Mouse (Mus musculus) CH12.LX (cell line): ENCODE results near the gene Pde4b. TPM values are rescaled to one million over a fixed set of nuclear protein-coding genes. Genes with fewer than 3 reads are reported as not detected.
A peak's percentile ranks its signal among the peaks of the same experiment; 100 is the strongest.

Source experiments
- DNase-seq: peaks from one replicate; pipeline ENCODE4 v3.0.0-alpha.2; 2013; ENCODE audit errors: extremely low read depth
- H3K27ac ChIP-seq: 2 replicates; pipeline ENCODE4 v1.5.1; 2012; ENCODE audit warnings: low read depth, mild to moderate bottlenecking, control low read depth, moderate library complexity; ENCODE audit not compliant: insufficient read depth
- H3K27me3 ChIP-seq: replicated peaks from 2 replicates; pipeline ENCODE3; 2012; ENCODE audit warnings: inconsistent platforms
- H3K36me3 ChIP-seq, 2 experiments: replicated peaks in 1 of 2; 2 replicates each; pipeline versions ENCODE3 to v1.6.1; 2012; ENCODE audit warnings: inconsistent platforms in 1 of 2, low read length in 1 of 2, mild to moderate bottlenecking in 1 of 2, mixed read lengths in 1 of 2, moderate library complexity in 1 of 2; ENCODE audit not compliant: control insufficient read depth in 1 of 2, insufficient read depth in 1 of 2
- H3K4me1 ChIP-seq, 2 experiments: 2 replicates each; pipeline ENCODE4 v1.6.1; 2012; ENCODE audit warnings: inconsistent platforms in 1 of 2, moderate library complexity in 1 of 2; ENCODE audit not compliant: insufficient read depth in 2 of 2, control insufficient read depth in 1 of 2
- H3K4me2 ChIP-seq: 2 replicates; pipeline ENCODE4 v1.6.1; 2012; ENCODE audit warnings: low read depth, mild to moderate bottlenecking, control low read depth; ENCODE audit not compliant: poor library complexity, insufficient read depth, severe bottlenecking
- H3K4me3 ChIP-seq, 3 experiments: fragments of 150-350 bp in 1 of 3; sonication (generic) in 1 of 3; replicated peaks in 1 of 3; 2 replicates each; pipeline versions ENCODE3 to v1.5.1; 2011 to 2012; ENCODE audit warnings: low read depth in 2 of 3, low read length in 2 of 3, mild to moderate bottlenecking in 2 of 3, moderate library complexity in 2 of 3, control low read depth in 1 of 3, improper control_type of control experiment in 1 of 3, inconsistent platforms in 1 of 3, mixed read lengths in 1 of 3; ENCODE audit not compliant: poor library complexity in 1 of 3
- H3K79me2 ChIP-seq: replicated peaks from 2 replicates; pipeline ENCODE4 v1.6.1; 2012; ENCODE audit warnings: mild to moderate bottlenecking, moderate library complexity; ENCODE audit not compliant: control insufficient read depth, poor library complexity, insufficient read depth, severe bottlenecking; ENCODE audit errors: extremely low read depth
- H3K9ac ChIP-seq: 2 replicates; pipeline ENCODE4 v1.6.1; 2012; ENCODE audit warnings: low read depth, mild to moderate bottlenecking, control low read depth, moderate library complexity; ENCODE audit not compliant: insufficient read depth
- H3K9me3 ChIP-seq: replicated peaks from 2 replicates; pipeline ENCODE3; 2012; ENCODE audit warnings: low read length, inconsistent platforms, mixed read lengths
- BHLHE40 ChIP-seq: IDR thresholded peaks from 2 replicates; pipeline ENCODE4 v1.6.1; 2011; ENCODE audit warnings: mild to moderate bottlenecking, low read depth, low read length, improper control_type of control experiment
- IRF4 ChIP-seq: IDR thresholded peaks from 2 replicates; pipeline ENCODE4 v1.6.1; 2014; ENCODE audit warnings: low read depth, mild to moderate bottlenecking, inconsistent platforms, low read length, improper control_type of control experiment
- MXI1 ChIP-seq: IDR thresholded peaks from 2 replicates; pipeline ENCODE4 v1.6.1; 2011; ENCODE audit warnings: mild to moderate bottlenecking, low read depth, low read length, improper control_type of control experiment
- NRF1 ChIP-seq: IDR thresholded peaks from 2 replicates; pipeline ENCODE4 v1.6.1; 2014; ENCODE audit warnings: low read depth, mild to moderate bottlenecking, inconsistent platforms, low read length, improper control_type of control experiment, moderate library complexity
- PAX5 ChIP-seq: IDR thresholded peaks from 2 replicates; pipeline ENCODE4 v1.6.1; 2012; ENCODE audit warnings: low read length, inconsistent platforms, mixed read lengths
- SMC3 ChIP-seq: IDR thresholded peaks from 2 replicates; pipeline ENCODE4 v1.6.1; 2011; ENCODE audit warnings: low read depth, low read length, improper control_type of control experiment
- USF1 ChIP-seq: IDR thresholded peaks from 2 replicates; pipeline ENCODE4 v1.6.1; 2014; ENCODE audit warnings: low read depth, mild to moderate bottlenecking, inconsistent platforms, low read length, improper control_type of control experiment
- dilution Hi-C: fragments of 300-500 bp; cut with MboI; formaldehyde crosslinking; loops from 2 replicates; pipeline ENCODE4 v1.14.3; 2020; ENCODE audit warnings: low sequenced_read_pairs; ENCODE audit not compliant: extremely low pct_unique_long_range_greater_than_20kb, extremely low pct_ligation_motif_present
- in situ Hi-C: fragments of 300-500 bp; cut with MboI; formaldehyde crosslinking; loops from 3 replicates; pipeline ENCODE4 v1.14.3; 2019; ENCODE audit warnings: low sequenced_read_pairs, low pct_ligation_motif_present, low pct_unique_long_range_greater_than_20kb, mixed read lengths
- polyA plus RNA-seq: library from polyadenylated mRNA; unstranded; fragments of >175 nt; gene quantifications from 2 replicates; pipeline ENCODE4 v1.2.1, GENCODE M21; 2012; ENCODE audit warnings: low read depth; ENCODE audit not compliant: insufficient read length
- total RNA-seq, 2 experiments: library from RNA; depleted of rRNA; stranded (reverse); fragments of 300-350 nt in 1 of 2; fragments of >200 nt in 1 of 2; gene quantifications; 2 replicates each; pipeline ENCODE4 v1.2.3; 2012 to 2014

Pde4b gene
- total and polyA plus RNA-seq, 3 experiments: 9.6 to 24.2 (median 21.8) TPM

DNA sequence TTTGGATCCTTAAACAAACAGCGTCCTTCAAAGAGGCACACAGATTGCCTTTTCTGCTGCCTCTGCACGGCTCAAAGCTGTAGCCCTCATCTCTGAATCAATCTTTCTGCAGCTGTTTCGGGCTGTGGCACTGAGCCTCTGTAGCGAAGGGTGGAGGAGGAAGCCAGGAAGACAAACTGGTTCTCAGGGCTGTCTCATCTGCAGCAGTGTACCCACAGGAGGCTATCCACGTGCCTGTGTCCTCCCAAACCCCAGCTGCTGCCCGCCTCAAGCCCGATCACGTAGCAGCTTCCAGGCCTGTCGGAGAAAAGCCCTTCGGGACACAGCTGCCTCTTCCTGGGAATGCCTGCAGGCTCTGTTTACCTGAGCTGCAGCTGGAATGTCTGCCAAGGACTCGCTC, 424.2 kb downstream of the Pde4b start:
- no peak for DNase-seq
- Histone ChIP-seq H3K4me3 (peak overlapping the region in 1 of 3 experiments; percentile 29), H3K9ac (peak overlapping the region; percentile 68), H3K9me3 (peaks cover 13% of the 10 kb centered on the region), H3K4me1 (peaks cover 18 to 39% of the 10 kb centered on the region in 2 experiments), H3K27me3 (no peaks in the 10 kb centered on the region), H3K36me3 (no peaks in the 10 kb centered on the region), H3K4me2 (peak overlapping the region; percentile 48), H3K27ac (peak overlapping the region; percentile 37), H3K79me2 (no peaks in the 10 kb centered on the region)
- TF ChIP-seq IRF4: no peak
- no peak for TF ChIP-seq NRF1
- TF ChIP-seq MXI1: no peak
- dilution Hi-C loops: no loop called here
- in situ Hi-C loops: no loop called here

GRCm38 (mm10) chr4:102512940-102513339, 425.6 kb downstream of the Pde4b start:
- dilution Hi-C loops (no loop called here), in situ Hi-C loops (no loop called here)

DNA sequence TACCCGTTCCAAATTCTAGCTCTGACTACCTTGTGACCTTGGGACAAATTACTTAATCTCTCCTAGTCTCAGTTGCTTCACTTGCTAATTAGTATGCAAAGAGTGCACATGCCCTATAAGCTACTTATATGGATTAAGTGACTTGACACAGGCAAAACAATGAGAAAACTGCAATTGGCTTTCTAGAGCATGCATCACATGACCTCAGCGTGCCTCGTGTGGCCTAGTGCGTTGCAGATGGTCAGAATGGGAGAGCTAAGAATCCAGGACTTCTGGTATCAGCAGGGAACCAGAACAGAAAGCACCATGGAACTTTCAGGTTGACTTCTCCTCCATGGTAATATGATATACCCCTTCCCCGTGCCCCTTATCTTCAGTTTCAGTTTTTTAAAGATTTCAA, 426.2 kb downstream of the Pde4b start:
- H3K4me1 ChIP-seq: peaks cover 23 to 50% of the 10 kb centered on the region in 2 experiments
- TF ChIP-seq USF1: peak; percentile 34
- no peak for TF ChIP-seq SMC3
- TF ChIP-seq BHLHE40: peak; percentile 56
- peak; percentile 29; the same call in 1 of the 2 replicates for TF ChIP-seq IRF4
- in situ Hi-C loops: no loop called here

More at GRCm38 (mm10) chr4:102512940-102513339, 425.6 kb downstream of the Pde4b start:
- Histone ChIP-seq H3K4me1 (peaks cover 23 to 44% of the 10 kb centered on the region in 2 experiments), H3K9me3 (peaks cover 13% of the 10 kb centered on the region), H3K79me2 (no peaks in the 10 kb centered on the region), H3K4me2 (no peak overlapping the region), H3K4me3 (no peak overlapping the region), H3K9ac (no peak overlapping the region), H3K27me3 (no peaks in the 10 kb centered on the region), H3K27ac (no peak overlapping the region), H3K36me3 (no peaks in the 10 kb centered on the region)
- no peak for DNase-seq
- TF ChIP-seq PAX5: no peak

More for the DNA sequence above, 426.2 kb downstream of the Pde4b start:
- dilution Hi-C loops: no loop called here
- H3K27ac ChIP-seq: no peak overlapping the region
- peaks cover 13% of the 10 kb centered on the region for H3K9me3 ChIP-seq
- H3K9ac ChIP-seq: peak overlapping the region; percentile 8; the same call in 1 of the 2 replicates
- no peaks in the 10 kb centered on the region for H3K79me2 ChIP-seq
- DNase-seq: no peak
- no peaks in the 10 kb centered on the region for H3K27me3 ChIP-seq
- no peaks in the 10 kb centered on the region for H3K36me3 ChIP-seq
- H3K4me2 ChIP-seq: no peak overlapping the region
- H3K4me3 ChIP-seq: no peak overlapping the region
